Mouse (Mus musculus) thymus, postnatal 36 days (tissue): Measurements from ENCODE around the gene Tmem206.

Experiments
- DNase-seq, 2 experiments: peaks; one replicate each; pipeline ENCODE4 v3.0.0; 2022; ENCODE audit warnings: mixed read lengths in 2 of 2

Gene Tmem206

DNA sequence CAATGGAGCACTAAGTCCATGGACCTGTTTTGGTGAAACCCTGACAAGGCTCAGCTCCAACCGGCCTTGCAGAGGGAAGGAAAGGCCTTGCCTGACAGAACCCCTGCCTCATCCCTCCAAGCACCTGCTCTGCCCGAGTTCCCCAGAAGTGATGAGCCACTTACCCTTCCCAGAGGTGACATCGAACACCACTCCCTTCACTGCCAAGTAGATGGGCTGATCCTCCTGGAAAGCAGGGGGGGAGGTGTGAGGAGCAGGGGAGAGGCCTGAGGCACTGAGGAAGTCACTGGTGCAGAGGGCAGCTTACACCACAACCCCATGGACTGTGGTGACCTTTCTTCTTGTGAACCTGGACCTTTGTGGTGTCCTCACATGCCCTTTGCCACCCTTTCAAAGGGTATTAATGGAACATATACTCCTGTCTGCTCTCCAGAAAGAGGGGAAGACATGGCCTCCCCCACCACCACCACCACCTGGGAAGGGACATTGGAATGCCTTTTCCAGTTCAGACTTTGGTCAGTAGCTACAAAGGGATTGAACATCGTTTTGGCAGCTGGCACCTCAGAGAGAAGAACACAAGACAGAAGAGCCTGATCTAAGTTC is 14.3 kb upstream of the Tmem206 start:
- no peak for DNase-seq

DNA sequence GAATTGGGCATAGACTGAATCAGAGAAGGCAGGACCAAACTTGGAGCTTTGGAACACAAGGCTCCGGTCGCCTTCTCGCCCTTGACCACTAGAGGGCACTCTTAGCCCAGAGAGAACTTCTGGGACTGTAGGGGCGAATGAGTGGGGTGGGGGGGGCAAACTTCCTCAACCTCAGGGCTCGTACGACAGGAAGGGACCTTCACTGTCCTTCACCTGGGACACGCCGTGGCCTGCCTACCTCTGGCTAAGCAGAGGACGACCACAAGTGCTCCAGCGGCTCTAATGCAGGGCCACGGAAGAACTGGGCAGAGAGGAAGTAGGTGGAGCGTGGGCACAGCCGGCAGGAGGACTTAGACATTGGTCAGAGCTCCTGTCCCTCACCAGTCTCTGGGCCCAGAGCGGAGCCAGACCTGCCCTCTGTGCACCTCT is 13.2 kb upstream of the Tmem206 start:
- peak; percentile 76 to 83 for DNase-seq

DNA sequence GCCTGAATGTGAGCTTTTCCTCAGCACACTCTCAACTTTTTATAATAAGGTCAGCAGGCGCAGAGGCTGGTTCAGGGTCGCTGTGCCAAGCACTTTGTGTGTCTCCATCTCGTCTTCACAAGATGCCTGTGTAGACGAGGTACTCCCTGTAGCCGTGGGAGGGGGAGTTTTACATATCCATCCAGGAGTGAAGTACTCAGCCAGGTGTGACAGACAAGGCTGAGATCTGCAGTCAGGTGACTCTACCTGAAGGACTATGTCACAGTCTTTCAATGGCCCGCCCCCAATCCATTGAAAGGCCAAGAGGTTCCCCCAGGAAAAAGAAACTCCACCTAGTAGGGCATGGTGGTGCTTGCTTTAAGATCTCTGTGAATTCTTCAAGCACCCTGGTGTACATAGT is 12.6 kb upstream of the Tmem206 start:
- DNase-seq, result no peak

DNA sequence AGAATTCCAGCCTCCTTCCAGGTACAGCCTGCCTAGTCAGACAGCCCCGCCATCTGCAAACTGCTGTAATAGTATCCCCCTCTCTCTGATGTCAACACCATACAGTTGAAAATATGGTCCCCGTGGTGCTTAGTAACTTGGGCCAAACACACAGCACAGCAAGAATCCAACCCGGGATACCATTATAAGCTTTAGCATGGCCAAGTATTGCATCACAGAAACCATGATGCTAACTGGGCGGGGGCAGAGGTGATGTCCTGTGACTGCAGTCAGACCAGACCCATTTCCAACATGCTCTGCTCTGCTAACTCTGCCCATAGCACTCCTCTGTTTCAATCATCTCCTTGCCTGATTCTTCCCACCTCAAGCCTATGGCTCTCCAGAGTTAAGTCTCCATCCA is 11.8 kb upstream of the Tmem206 start:
- no peak for DNase-seq

DNA sequence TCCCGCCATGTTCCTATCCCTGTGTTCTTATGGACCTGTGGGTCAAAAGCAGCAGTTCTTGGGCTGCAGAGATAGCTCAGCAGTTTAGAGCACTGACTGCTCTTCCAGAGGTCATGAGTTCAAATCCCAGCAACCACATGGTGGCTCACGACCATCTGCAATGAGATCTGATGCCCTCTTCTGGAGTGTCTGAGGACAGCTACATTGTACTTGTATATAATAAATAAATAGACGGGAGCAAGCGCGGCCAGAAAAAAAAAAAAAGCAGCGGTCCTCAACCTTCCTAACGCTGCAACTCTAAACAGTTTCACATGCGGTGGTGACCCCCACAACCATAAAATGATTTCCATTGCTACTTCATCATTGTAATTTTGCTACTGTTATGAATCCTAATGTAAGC is 8.9 kb upstream of the Tmem206 start:
- DNase-seq, result no peak

DNA sequence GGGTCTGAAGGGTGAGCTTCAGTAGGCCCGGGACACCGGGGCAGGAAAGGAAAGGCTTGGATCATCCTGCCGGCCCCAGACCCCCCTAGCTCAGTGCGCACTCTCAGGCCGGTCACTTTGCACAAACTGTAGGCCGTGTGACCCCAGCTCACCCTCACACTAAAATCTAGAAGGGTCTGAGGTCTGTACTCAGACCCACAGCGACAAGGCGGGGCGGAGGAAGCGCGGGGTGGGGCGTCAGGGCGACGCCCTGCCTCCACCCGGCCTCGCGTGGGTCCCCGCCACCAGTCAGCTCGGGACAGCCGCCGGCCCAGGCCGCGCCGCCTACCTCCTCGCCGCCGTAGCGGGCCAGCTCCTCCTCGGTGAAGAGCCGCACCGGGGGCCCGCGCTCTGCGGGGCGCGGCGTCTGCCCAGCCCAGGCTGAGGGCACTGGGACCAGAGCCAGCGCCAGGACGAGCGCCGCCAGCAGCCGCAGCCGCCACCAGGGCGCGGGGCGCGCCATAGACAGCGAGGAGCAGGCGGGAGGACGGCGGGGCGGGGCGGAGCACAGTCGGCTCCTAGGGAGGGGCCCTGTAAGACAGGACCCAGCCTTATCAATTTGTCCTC is 8.0 kb upstream of the Tmem206 start, which contains the start of gene Nenf:
Gene Nenf (minus strand): TSS at position 604 of the 606 bp plus-strand sequence.
- peak; percentile 84 to 85 for DNase-seq

DNA sequence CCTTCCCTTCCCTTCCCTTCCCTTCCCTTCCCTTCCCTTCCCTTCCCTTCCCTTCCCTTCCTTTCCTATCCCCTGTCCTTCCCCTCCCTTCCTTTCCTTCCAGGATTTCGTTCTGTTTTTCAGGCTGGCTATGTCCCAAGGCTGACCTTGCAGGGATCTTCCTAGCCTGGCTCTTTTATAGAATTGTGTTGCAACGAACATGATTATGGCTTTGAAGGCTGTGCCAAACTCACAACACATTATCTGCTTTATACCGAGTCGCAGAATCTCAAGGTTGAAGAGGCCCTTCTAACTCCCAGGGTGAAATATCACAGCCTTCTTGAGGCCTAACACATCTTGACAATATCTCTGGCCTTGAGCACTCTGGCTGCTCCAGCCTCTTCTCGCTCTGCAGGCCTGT is 7.0 kb upstream of the Tmem206 start:
- no peak for DNase-seq

DNA sequence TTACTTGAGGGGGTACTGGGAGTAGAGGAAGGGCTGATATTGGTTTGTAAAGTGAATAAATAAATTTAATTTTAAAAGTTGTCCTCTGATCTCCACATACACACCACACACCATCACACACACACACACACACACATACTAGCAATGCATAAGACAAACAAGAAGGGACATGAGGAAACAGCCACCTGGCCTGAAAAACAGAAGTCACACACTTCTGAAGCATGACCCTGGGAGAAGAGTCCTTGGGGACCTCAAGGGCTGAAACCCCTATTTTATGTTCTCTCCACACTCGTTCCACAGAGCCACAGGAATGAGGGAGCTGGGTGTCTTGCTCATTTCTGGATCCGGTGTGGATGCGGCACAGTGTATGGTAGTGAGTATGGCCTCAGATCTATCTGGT is 2.3 kb upstream of the Tmem206 start:
- no peak for DNase-seq

DNA sequence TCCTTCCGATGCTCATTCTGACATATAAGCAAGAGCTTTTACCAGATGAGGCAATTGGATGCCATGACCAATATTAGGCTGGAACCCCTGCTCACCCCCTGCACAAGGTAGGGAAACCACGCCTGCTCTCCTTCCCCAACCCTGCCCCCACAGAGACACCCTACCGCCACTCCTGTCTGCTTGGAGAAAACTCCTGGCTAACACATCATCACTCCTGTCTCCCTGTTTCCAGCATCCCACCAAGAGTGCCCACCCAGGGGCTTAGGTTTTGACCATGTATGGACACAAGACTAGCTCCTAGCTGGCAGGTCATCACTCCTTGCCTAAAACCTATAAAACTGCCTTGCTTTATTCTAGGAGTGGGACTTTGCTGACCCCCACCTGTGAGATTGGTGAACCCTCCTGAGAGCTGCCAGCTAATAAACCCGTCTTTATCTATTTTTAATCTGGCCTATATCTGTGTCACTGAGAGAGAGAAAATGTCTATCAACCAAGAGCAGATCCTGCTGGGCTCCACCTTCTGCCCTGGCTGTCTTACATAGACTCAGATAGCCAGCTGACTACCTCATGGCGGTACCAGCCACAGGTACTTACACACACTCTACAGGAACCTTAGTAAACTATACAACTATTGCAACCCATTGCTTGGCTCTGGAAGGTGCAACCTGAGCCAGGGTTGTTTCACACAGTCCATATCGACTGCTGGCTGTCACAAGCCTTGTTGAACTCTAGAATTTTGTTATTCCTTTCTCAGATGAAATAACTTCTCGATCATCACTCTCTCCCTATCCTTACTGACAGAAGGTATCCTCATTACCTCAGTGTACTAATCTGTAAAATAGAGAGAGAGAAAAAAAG is 750 bp upstream of the Tmem206 start:
- no peak for DNase-seq

DNA sequence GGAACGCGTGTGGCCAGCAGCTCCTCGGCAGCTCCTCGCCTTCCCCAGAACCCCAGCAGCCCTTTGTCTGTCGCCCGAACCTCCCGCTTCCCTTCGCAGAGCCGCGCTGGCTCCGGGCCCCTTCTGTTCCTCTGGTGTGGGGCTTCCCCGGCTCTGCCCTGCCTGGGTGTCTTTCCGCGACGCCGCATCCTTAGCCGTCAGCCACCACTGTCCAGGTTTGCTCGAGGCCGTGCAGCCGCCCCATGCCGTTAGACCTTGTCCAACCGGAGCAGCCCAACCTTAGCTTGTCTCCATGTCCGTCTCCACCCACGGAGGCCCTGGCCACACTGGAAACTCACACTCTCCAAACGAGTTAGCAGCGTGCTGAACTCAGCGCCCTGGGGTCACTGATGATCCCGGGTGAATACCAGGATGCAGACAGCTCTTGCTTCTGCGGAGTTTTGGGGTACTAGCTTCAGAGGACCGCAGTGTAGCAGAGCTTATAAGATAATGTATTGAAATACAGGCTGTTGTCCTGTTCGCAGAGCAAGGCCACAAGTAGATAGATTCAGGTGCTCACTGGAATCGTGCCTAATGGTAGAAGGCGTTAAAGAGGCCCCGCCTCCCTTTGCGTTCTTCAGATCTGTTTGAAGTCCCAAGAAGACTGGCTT is 646 bp downstream of the Tmem206 start:
- DNase-seq, result peak; percentile 67 to 74

DNA sequence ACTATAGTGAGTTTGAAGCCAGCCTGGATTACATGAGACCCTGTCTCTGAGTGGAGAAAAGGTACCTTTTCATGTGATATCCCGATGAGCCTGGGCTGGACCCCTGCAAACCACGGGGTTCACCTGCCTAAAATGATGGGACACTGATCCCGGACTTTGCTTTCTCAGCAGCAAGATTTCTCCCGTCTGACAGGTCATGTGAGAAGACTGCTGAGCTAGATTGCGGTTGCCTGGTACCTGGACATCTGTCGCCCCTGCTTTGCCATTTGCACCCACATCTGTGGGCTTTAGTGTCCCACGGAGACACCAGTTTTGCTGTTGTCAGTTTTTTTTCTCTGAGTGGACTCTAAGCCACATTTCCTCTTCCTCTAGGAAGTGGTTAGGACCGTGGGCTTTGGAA is 1.5 kb downstream of the Tmem206 start:
- DNase-seq, result no peak

DNA sequence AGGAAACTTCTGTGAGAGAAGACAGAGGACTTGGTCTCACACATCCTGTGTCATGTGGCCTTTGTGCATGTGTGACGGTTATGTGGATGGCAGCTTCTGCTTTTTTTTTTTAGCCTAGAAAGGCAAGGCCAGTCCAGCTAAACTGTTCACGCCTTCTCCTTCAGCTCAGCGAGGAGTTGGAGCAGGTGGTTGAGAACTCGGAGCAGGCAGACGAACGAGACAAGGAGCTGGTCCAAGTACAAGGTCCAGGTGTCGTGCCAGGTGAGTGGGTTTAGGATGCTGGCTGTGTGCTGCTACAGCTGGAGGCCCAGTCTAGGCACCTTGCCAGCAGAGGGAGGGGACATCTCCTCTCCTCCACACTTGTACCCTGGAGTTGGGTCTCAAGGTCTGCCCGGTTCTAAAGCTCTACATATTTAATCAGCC is 2.3 kb downstream of the Tmem206 start:
- no peak for DNase-seq

DNA sequence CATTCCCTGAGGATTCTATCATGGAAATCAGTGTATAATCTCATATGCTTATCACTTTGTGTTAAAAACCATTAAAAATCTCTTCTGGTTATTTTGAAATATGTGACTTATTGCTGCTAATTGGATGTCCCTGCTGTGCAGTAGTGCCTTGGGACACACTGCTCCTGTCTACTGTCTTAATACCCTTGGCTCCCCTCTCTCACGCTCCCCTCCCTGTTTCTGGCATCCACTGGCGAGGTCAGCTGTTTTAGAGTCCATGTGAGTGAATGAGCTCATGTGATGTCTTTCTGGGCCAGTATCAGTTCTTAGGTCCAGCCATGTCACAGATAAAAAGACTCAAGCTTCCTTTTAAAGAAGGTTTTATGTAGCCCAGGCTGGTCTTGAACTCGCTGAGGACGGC is 4.6 kb downstream of the Tmem206 start:
- DNase-seq, result no peak

DNA sequence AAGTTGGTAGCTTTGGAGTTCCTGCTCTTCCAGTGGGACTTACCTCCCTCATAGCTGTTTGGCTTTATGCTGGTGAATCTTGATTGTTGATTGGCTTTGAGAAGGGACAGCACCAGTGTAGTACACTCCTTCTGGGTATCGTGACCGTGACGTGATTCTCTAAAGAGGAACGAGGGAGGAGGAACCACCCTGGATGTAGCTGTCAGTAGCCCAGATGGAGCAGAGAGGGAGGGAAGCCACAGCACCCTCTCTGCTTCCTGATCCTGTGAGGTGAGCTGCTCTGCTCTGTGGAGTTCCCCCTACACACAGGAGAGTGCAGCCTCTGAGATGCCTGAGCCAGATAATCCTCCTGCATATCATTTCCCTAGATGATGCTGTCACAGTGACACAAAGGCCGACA is 8.8 kb downstream of the Tmem206 start:
- no peak for DNase-seq

DNA sequence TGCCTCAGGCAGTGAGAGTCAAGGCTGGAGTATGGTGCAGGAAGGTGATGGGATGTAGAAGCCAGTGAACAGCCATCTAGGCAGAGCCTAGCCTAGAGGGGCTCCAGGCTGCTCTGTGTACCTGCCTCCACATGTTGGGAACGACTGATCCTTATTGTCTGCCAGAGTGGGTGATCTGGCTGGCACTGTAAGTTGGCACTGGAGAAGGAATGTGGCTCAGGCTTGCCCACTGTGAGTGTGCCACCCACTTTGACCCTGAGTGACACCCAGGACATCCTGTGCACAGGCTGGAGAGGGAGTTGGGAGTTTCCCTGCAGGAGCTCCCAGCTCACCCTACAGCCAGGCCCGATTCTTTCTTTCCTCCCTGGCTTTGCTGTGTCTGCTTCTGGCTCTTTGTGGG is 14.2 kb downstream of the Tmem206 start:
- no peak for DNase-seq

DNA sequence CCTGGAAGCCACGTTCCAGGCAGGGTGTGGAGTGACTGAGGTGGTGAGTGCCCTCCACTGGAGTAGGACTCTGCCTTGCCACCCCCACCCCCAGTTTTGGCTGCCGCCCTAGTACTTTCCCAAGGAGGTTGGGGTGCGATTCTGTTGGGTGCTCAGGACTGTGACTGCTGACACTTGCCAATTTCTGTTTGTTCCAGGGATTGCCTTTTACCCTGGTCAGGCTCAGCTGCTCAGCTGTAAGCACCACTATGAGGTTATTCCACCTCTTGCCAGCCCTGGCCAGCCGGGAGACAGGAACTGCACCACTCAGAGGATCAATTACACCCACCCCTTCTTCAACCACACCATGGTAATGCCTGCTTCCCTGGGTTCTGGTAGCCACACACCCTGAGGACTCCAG is 14.8 kb downstream of the Tmem206 start:
- no peak for DNase-seq

DNA sequence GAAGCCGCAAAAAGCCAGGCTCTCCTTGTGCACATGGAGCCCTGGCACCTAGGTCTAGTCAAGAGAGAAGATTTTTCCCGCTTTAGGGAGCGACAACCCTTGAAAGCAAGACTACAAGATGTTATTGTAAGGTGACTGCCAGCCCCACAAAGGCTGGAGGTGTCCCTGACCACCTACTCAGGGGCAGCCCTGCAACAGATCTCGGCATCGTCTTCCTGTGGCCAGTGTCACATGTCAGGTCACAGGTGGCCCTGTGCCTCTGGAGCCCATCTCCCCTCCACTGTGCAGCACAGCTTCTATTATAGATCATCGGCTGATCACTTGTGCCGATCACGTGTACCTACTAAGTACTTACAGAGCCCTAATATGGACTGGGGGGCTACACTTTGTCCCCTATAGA is 21.9 kb downstream of the Tmem206 start:
- DNase-seq, result no peak

DNA sequence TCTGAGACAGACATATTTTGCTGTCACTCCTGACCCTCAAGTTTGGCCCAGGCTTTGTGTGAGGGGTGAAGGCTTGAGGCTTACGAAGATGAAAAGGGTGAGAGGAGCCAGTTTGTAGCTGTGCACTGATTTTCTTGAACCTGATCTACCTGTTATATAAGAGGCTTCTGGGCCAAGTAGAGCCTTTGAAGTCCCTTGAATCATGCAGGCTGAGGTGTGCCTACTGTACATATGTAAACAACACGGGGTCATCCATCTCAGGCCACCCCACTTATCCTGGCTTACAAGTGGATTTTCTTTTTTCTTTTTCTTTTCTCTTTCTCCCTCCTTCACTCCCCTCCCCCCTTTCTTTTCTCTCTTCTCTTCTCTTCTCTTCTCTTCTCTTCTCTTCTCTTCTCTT is 22.9 kb downstream of the Tmem206 start:
- DNase-seq, result no peak

DNA sequence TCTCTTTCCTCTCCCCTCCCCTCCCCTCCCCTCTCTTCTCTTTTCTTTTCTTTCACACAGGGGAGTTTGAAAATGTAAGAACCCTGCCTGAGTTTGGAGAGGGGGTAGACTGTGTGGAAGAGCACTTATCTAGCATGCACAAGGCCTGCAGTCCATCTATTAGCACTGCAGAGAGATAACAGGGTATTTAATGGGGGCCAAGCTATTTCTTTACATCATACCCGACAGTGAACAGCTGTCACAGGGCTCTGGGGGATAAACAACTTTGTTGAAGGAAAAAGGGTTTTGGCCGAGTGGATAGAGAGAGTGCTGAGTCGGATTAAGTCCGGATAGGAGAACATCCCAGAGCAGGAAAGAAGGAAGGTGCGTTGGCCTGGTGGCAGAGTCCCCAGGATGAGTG is 23.3 kb downstream of the Tmem206 start:
- DNase-seq, result no peak

DNA sequence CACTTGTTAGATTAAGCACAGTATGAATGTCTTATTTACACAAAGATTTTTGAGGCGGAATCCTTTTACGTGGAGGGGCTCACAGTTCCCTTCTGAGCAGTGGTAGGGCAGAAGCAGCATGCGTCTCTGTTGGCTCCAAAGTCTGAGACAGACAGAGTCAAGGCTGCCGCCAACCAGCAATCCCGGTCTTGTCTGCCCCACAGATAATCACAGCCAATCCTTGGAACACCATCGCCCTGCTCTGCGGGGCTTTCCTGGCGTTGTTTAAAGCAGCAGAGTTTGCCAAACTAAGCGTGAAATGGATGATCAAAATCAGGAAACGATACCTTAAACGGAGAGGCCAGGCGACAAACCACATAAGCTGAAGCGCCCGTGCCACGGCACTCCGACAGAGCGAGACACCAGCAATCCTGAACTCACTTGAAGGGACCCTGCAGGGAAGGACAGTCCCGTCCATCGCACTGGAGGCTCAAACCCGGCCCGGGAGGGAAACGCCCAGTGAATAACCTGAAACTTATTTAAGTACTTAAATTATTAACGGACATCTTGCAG is 23.9 kb downstream of the Tmem206 start:
- no peak for DNase-seq

DNA sequence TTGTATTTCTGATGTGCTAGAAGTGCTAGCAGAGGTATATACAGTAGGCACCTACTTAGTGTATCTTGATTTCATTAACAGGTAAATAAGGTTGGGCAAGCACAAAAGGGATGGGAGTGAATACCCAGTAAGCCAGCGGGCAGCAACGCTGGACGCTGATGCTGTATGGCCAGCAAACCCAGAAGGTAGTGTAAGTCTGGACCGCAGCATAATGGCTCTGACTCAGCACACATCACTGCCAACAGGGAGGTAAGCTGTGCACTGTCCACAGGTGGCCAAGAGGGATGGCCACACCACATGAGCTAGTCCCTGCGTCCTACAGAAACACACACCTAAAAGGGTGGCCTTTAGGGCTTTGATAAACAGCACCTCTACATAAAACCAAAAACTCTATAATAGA is 24.6 kb downstream of the Tmem206 start:
- no peak for DNase-seq

DNA sequence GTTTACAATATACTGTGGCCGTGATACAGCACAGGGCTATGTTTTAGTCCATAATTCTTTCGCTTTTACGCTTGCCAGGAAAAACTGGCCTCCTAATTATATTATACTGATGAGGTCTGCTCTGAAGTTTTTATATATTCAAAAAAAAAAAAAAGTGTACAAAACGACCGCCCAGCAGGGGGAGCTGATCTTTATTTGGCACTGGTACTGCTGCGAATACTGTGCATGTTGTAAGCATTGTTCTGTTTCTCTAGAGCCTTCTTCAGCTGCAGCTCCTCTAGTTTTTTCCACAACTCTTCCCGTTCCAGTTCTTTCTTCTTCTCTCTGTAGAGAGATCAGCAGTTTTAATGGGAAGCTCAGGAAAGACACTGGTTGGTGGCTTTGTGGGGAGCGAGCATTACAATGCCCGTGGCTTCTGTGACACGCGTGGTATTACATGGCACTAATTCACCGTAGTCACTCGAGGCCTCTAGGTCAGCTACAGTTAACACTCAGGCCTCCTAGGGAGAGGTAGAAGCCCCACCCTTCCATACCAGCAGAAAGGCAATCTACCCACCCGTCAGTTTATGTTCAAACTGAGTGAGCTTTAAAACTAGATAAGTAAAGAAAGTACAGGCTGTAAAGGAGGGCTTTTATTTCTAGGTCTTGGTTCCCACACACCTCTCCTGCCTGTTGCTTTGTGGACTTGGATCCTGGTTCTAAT is 27.2 kb downstream of the Tmem206 start:
- DNase-seq, result peak in 1 of 2 experiments; percentile 36

DNA sequence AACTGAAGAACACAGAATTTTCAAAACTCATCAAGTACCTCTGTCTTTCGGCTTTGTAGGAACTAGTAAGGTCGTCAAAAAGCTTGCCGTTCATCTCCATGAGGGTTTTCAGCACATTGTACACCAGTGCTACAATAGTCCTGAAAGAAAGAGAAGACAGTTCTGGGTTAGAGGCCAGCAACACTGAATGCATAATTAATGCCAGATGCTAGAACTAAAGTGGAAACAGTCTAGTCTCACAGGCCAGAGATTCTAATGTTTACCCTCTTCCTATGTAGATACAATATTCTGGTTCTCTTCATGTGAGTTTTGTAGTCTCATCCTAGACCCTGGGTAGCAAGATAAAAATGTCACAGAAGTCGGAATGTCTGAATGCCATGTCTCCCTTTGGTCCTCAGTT is 28.1 kb downstream of the Tmem206 start:
- DNase-seq, result no peak
